Mouse (Mus musculus) 3134 (cell line): Measurements from ENCODE around the gene Gsk3b.
"Not testable (repeated sequence)": the region's sequence is repeated elsewhere in the genome, so short reads cannot be mapped to it uniquely, and the experiment has no call there.

ENCODE experiments used
- DNase-seq: peaks from one replicate; pipeline ENCODE4 v3.0.0-alpha.2; 2011; ENCODE audit warnings: low spot score; ENCODE audit not compliant: insufficient read length; ENCODE audit errors: extremely low read depth

The Gsk3b gene

GRCm38 (mm10) chr16:38088629-38089446, at the start of gene Gsk3b:
TSS of gene Gsk3b (plus strand) at chr16:38089001.
- DNase-seq: peak; percentile 99

GRCm38 (mm10) chr16:38042160-38042559, 46.6 kb upstream of the Gsk3b start:
- DNase-seq: no peak

- DNase-seq: no peak
Observed at GRCm38 (mm10) chr16:38044551-38044950, 44.2 kb upstream of the Gsk3b start.

- no peak for DNase-seq
Observed at GRCm38 (mm10) chr16:38047781-38048558, 40.8 kb upstream of the Gsk3b start.

GRCm38 (mm10) chr16:38057898-38058297, 30.9 kb upstream of the Gsk3b start:
- no peak for DNase-seq

DNA sequence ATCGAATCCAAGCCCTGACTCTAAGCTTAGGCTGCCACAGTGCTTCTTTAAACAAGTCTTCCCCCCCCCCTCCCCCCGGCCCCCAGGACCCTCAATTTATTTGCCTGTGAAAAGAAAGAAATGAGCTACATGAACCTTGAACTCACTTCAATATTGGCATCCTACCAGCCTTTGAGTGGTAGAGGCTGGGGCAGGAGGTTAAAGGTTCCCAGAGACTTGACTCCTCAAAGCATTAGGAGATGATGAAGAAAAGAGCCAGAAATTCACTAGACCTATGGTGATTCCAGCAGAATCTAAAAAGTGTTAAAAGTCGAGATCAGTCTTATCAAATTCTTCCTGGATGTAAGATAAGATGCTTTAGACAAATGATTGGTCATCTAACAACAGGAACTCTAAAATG, 30.0 kb upstream of the Gsk3b start:
- no peak for DNase-seq

DNA sequence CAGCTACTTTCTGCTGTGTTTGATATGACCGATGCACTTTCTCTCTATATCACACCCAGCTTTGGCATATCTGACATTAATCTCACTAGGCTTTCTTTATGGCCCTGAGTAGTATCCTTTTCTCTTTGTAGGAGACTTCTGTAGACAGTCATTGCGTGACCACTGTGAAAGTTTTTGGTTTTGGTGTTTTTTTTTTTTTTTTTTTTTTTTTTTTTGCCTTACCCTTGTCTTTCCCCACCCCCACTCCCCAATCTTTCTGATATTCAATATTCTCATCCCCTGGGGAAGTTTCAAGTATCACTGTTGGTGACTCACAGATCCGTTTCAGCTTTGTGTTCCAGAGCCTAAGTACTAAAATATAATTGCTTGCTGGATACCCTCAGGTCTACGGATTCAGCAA, 29.2 kb upstream of the Gsk3b start:
- DNase-seq: no peak

- not testable (repeated sequence) for DNase-seq
Observed at GRCm38 (mm10) chr16:38073859-38074631, 14.8 kb upstream of the Gsk3b start.

- no peak for DNase-seq
Observed at GRCm38 (mm10) chr16:38080201-38080600, 8.6 kb upstream of the Gsk3b start.

GRCm38 (mm10) chr16:38087231-38087630, 1.6 kb upstream of the Gsk3b start:
- no peak for DNase-seq

GRCm38 (mm10) chr16:38087645-38088125, 1.1 kb upstream of the Gsk3b start:
- no peak for DNase-seq

GRCm38 (mm10) chr16:38088126-38088628, 624 bp upstream of the Gsk3b start:
- DNase-seq: no peak

DNA sequence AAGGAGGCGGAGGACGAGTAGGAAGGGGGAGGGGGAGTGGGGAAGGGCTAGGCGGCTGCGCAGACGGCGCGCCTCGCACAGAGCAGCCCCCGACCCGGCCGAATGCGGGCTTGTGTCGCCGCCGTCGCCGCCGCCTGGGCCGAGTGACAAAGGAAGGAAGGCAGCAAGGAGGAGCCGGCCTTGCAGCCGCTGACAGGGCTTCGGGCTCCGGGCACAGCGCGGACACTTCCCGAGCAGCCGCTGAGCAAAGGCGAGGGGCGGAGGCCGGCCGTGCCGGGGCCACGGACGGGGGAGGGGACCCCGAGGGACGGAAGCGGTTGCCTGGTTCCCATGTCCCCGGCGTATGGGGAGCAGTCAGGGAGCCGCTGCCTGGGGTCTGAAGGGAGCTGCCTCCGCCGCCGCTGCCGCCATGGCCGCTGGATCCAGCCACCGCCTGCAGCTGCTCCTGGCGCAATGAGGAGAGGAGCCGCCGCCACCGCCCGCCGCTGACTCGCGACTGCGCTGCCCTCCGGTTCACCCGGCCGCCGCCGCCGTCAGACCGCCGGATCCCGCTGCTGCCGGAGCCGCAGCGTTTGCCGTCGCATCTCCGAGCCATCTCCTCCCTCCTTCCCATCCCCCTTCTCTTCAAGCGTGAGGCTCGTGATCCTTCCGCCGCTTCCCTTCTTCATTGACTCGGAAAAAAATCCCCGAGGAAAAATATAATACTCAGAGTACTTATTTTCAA, 808 bp downstream of the Gsk3b start:
- DNase-seq: no peak

DNA sequence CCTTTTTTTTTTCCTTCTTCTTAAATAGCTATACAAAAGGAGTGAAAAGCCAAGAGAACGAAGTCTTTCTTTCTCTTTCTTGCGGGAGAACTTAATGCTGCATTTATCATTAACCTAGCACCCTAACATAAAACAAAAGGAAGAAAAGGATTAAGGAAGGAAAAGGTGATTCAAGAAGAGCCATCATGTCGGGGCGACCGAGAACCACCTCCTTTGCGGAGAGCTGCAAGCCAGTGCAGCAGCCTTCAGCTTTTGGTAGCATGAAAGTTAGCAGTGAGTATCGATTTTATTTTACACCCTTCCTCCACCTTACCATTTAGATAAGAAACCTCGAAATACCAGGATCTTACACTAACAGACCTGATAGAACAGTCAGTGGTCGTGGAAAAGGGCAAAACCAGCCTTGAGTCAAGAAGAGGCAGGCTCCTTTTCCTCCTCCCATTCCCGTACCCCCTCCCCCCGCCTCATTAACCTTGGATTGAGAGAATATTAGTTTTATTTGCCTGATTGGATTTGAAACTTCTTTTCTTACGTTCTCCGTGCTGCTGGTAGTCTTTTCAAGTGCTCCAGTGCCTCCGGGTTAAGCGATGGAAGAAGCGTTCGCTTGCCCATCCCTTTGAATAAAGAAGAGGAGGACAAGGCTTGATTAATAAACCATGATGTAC, 1.7 kb downstream of the Gsk3b start:
- no peak for DNase-seq

GRCm38 (mm10) chr16:38091041-38091440, 2.2 kb downstream of the Gsk3b start:
- no peak for DNase-seq

GRCm38 (mm10) chr16:38091706-38092105, 2.9 kb downstream of the Gsk3b start:
- no peak for DNase-seq

DNA sequence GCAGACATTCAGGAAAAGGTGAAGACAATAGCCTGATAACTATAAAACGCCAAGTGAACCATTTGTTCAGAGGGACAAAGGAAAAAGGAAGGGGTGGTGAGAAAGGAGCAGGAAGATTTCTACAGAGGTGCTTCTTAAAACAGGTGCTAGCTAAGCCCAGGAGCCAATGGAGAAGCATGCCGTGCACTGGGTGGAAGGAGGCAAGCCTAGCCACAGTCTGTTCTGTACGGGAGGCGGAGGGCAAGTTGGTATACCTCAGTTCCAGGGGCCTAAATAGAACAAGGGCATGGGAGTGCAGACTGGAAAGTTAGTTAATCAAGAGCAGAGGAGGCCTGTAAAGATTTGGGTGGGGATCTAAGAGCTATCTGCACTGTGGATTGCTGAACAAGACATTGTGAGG, 3.8 kb downstream of the Gsk3b start:
- no peak for DNase-seq

DNA sequence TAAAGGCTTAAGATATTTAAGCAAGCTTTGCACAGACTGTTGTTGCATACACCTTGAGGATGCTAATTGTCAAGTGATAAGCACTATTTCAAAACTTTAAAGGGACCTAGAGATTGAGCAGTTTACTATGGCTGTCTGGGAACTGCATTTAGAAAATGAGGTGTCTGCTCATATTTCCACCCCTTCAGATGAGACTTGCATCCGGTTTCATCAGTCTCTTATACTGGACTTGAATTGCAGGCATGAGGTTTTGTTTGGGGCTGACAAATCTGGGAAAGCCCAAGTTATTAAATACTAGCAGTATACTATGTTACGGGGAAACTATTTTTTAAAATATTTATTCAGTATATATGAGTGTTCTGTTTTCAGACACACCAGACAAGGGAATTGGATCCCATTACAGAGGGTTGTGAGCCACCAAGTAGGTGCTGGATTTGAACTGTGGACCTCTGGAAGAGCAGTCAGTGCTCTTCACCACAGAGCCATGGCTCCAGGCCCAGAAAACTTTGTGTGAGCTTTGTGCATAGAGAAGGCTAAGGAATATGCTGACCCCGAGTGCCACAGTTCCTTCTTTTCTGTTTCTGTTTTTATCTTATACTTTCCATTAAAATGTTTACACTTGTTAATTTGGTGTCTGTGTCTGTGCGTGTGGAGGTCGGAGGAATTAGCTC, 6.5 kb downstream of the Gsk3b start:
- DNase-seq: no peak

- DNase-seq: no peak
Observed at GRCm38 (mm10) chr16:38097521-38097920, 8.7 kb downstream of the Gsk3b start.
